Mouse (Mus musculus) kidney, postnatal 4 days (tissue): ENCODE data around the gene Hpn.

Experiments
- DNase-seq, 2 experiments: peaks; one replicate each; pipeline ENCODE4 v3.0.0; 2021; ENCODE audit warnings: mixed read lengths in 2 of 2

Hpn gene

GRCm38 (mm10) chr7:31140302-31140701, 25.2 kb upstream of the Hpn start:
- no peak for DNase-seq

- peak; percentile 79 to 81 for DNase-seq
Measured at GRCm38 (mm10) chr7:31139765-31140164, 24.7 kb upstream of the Hpn start.

GRCm38 (mm10) chr7:31135717-31136116, 20.6 kb upstream of the Hpn start:
- DNase-seq: no peak

GRCm38 (mm10) chr7:31131866-31132265, 16.8 kb upstream of the Hpn start:
- DNase-seq: no peak

GRCm38 (mm10) chr7:31130841-31131240, 15.8 kb upstream of the Hpn start:
- peak; percentile 58 to 73 for DNase-seq

GRCm38 (mm10) chr7:31130197-31130596, 15.1 kb upstream of the Hpn start:
- DNase-seq: no peak

- DNase-seq: no peak
Measured at GRCm38 (mm10) chr7:31128157-31128705, 13.1 kb upstream of the Hpn start.

- DNase-seq: peak; percentile 65 to 73
Measured at GRCm38 (mm10) chr7:31126851-31127724, 12.0 kb upstream of the Hpn start, which contains the start of gene Scn1b. Gene Scn1b, minus strand, starts transcription at chr7:31127003.

- DNase-seq: no peak
Measured at GRCm38 (mm10) chr7:31126211-31126751, 11.2 kb upstream of the Hpn start.

GRCm38 (mm10) chr7:31125116-31125515, 10.0 kb upstream of the Hpn start:
- DNase-seq: no peak

GRCm38 (mm10) chr7:31124381-31124780, 9.3 kb upstream of the Hpn start:
- DNase-seq: no peak

GRCm38 (mm10) chr7:31123697-31124096, 8.6 kb upstream of the Hpn start:
- no peak for DNase-seq

- DNase-seq: no peak
Measured at GRCm38 (mm10) chr7:31122641-31123631, 7.8 kb upstream of the Hpn start.

GRCm38 (mm10) chr7:31119556-31119955, 4.5 kb upstream of the Hpn start:
- no peak for DNase-seq

GRCm38 (mm10) chr7:31118486-31118885, 3.4 kb upstream of the Hpn start:
- peak in 1 of 2 experiments; percentile 13 for DNase-seq

- no peak for DNase-seq
Measured at GRCm38 (mm10) chr7:31117465-31117864, 2.4 kb upstream of the Hpn start.

GRCm38 (mm10) chr7:31116721-31117145, 1.6 kb upstream of the Hpn start:
- DNase-seq: peak in 1 of 2 experiments; percentile 45

GRCm38 (mm10) chr7:31115587-31116043, 525 bp upstream of the Hpn start:
- DNase-seq: peak; percentile 74 to 86

- peak; percentile 36 to 65 for DNase-seq
Measured at GRCm38 (mm10) chr7:31114646-31115045, 444 bp downstream of the Hpn start.

GRCm38 (mm10) chr7:31113800-31114199, 1.3 kb downstream of the Hpn start:
- DNase-seq: peak in 1 of 2 experiments; percentile 45

- peak in 1 of 2 experiments; percentile 31 for DNase-seq
Measured at GRCm38 (mm10) chr7:31112036-31112435, 3.1 kb downstream of the Hpn start.

GRCm38 (mm10) chr7:31110861-31111385, 4.2 kb downstream of the Hpn start:
- DNase-seq: peak in 1 of 2 experiments; percentile 47
